Mouse (Mus musculus) forebrain, postnatal 0 days (tissue): ENCODE results near the gene Cep63. TPM values are rescaled to one million over a fixed set of nuclear protein-coding genes. Genes with fewer than 3 reads are reported as not detected.
A peak's percentile ranks its signal among the peaks of the same experiment; 100 is the strongest.

Experiments used
- ATAC-seq: fragments of 200-750 bp; cut with Nextera tagmentation; 2 replicates; pipeline ENCODE4 v1.8.0; 2017; ENCODE audit warnings: mild to moderate bottlenecking, moderate library complexity
- DNase-seq: peaks from one replicate; pipeline ENCODE4 v3.0.0-alpha.2; 2015
- H3K27ac ChIP-seq: fragments of 300-500 bp; sonication (generic); 2 replicates; pipeline ENCODE4 v1.5.1; 2014; ENCODE audit warnings: low read depth, mild to moderate bottlenecking, antibody characterized with exemption, low read length, moderate library complexity, mixed read lengths
- H3K27me3 ChIP-seq: fragments of 300-500 bp; sonication (generic); 2 replicates; pipeline ENCODE4 v1.6.1; 2014; ENCODE audit warnings: mild to moderate bottlenecking, low read length, mixed read lengths; ENCODE audit not compliant: insufficient read depth
- H3K36me3 ChIP-seq: fragments of 300-500 bp; sonication (generic); 2 replicates; pipeline ENCODE4 v1.6.1; 2014; ENCODE audit warnings: mild to moderate bottlenecking, moderate library complexity; ENCODE audit not compliant: insufficient read depth
- H3K4me1 ChIP-seq: fragments of 300-500 bp; sonication (generic); 2 replicates; pipeline ENCODE4 v1.6.1; 2014; ENCODE audit warnings: antibody characterized with exemption; ENCODE audit not compliant: insufficient read depth
- H3K4me2 ChIP-seq: fragments of 300-500 bp; sonication (generic); 2 replicates; pipeline ENCODE4 v1.6.1; 2014; ENCODE audit warnings: low read depth, mild to moderate bottlenecking, moderate library complexity
- H3K4me3 ChIP-seq: fragments of 300-500 bp; sonication (generic); 2 replicates; pipeline ENCODE4 v1.5.1; 2014; ENCODE audit warnings: low read depth, low read length, mixed read lengths
- H3K9ac ChIP-seq: fragments of 300-500 bp; sonication (generic); 2 replicates; pipeline ENCODE4 v1.6.1; 2014; ENCODE audit warnings: mild to moderate bottlenecking
- H3K9me3 ChIP-seq: fragments of 300-500 bp; sonication (generic); 2 replicates; pipeline ENCODE4 v1.6.1; 2016; ENCODE audit warnings: low read length
- CTCF ChIP-seq: sonication (generic); IDR thresholded peaks from 2 replicates; pipeline ENCODE4 v1.5.1; 2016; ENCODE audit warnings: antibody characterized with exemption, control low read depth, low read depth
- WGBS: fragments of 180-500 bp; shearing (Covaris S2); extraction: QIAGEN DNeasy Blood & Tissue Kit; methylation state at CpG from one replicate; pipeline ENCODE4 v1.1.7; 2014; 5-methylcytosine and 5-hydroxymethylcytosine counted together
- polyA plus RNA-seq: library from polyadenylated mRNA; unstranded; fragments of >200 nt; fragmentation: Nextera tagmentation; extraction: Ambion mirVana; gene quantifications from 2 replicates; pipeline ENCODE4 v1.2.1, GENCODE M21; 2015
- total RNA-seq: library from RNA; depleted of rRNA; stranded (reverse); fragments of >200 nt; gene quantifications from 2 replicates; pipeline ENCODE4 v1.2.3, GENCODE M21; 2014

Cep63 gene
- total and polyA plus RNA-seq, 2 experiments from 2014 or later, result 19.5 to 39.3 TPM

GRCm38 (mm10) chr9:102650637-102651036 lies 24.3 kb upstream of the Cep63 start:
- TF ChIP-seq CTCF, result no peak
- 15% methylated on average over 7 of the region's 7 CpGs for WGBS
- H3K4me3 ChIP-seq, result no peak overlapping the region
- peaks cover 13% of the 10 kb centered on the region; the same call in 1 of the 2 replicates for H3K4me1 ChIP-seq
- no peaks in the 10 kb centered on the region for H3K27me3 ChIP-seq
- DNase-seq (no peak), ATAC-seq (peak; percentile 43)
- no peak overlapping the region for H3K27ac ChIP-seq
- no peak overlapping the region for H3K9ac ChIP-seq
- H3K36me3 ChIP-seq, result no peaks in the 10 kb centered on the region
- no peaks in the 10 kb centered on the region for H3K9me3 ChIP-seq
- peak overlapping the region; percentile 21; the same call in 1 of the 2 replicates for H3K4me2 ChIP-seq

GRCm38 (mm10) chr9:102649917-102650527 lies 23.7 kb upstream of the Cep63 start:
- WGBS, result 20% methylated on average over 17 of the region's 17 CpGs
- H3K36me3 ChIP-seq, result no peaks in the 10 kb centered on the region
- H3K27ac ChIP-seq, result no peak overlapping the region
- no peak overlapping the region for H3K4me3 ChIP-seq
- peak; percentile 49 for DNase-seq
- H3K9me3 ChIP-seq, result no peaks in the 10 kb centered on the region
- peak overlapping the region; percentile 21 for H3K4me2 ChIP-seq
- peak; percentile 47 for ATAC-seq
- H3K9ac ChIP-seq, result no peak overlapping the region
- TF ChIP-seq CTCF, result no peak
- peaks cover 13% of the 10 kb centered on the region; the same call in 1 of the 2 replicates for H3K4me1 ChIP-seq
- H3K27me3 ChIP-seq, result no peaks in the 10 kb centered on the region

- H3K4me2 ChIP-seq, result no peak overlapping the region
- ATAC-seq (no peak), DNase-seq (no peak)
- no peak overlapping the region for H3K4me3 ChIP-seq
- no peak for TF ChIP-seq CTCF
- no peaks in the 10 kb centered on the region for H3K27me3 ChIP-seq
- H3K9ac ChIP-seq, result no peak overlapping the region
- peaks cover 29% of the 10 kb centered on the region for H3K4me1 ChIP-seq
- H3K27ac ChIP-seq, result no peak overlapping the region
- H3K9me3 ChIP-seq, result no peaks in the 10 kb centered on the region
- WGBS, result 81% methylated on average over 6 of the region's 6 CpGs
- no peaks in the 10 kb centered on the region for H3K36me3 ChIP-seq
Measured at GRCm38 (mm10) chr9:102647010-102647409, 20.7 kb upstream of the Cep63 start.

- no peak for TF ChIP-seq CTCF
- no peak overlapping the region for H3K9ac ChIP-seq
Measured at GRCm38 (mm10) chr9:102645119-102645695, 18.9 kb upstream of the Cep63 start.

GRCm38 (mm10) chr9:102643486-102644101 lies 17.3 kb upstream of the Cep63 start:
- 7% methylated on average over 10 of the region's 10 CpGs for WGBS
- Histone ChIP-seq H3K4me3 (no peak overlapping the region), H3K27me3 (no peaks in the 10 kb centered on the region), H3K4me2 (peak overlapping the region; percentile 39), H3K36me3 (no peaks in the 10 kb centered on the region), H3K9ac (no peak overlapping the region), H3K9me3 (no peaks in the 10 kb centered on the region), H3K27ac (peak overlapping the region; percentile 67), H3K4me1 (peaks cover 16% of the 10 kb centered on the region)
- ATAC-seq (peak; percentile 96), DNase-seq (peak; percentile 88)
- TF ChIP-seq CTCF, result no peak

More at GRCm38 (mm10) chr9:102645119-102645695, 18.9 kb upstream of the Cep63 start:
- Histone ChIP-seq H3K4me1 (peaks cover 20% of the 10 kb centered on the region), H3K36me3 (no peaks in the 10 kb centered on the region), H3K27me3 (no peaks in the 10 kb centered on the region), H3K27ac (no peak overlapping the region), H3K9me3 (no peaks in the 10 kb centered on the region), H3K4me2 (no peak overlapping the region), H3K4me3 (no peak overlapping the region)
- ATAC-seq, result no peak
- DNase-seq, result no peak
- 77% methylated on average over 3 of the region's 3 CpGs for WGBS

GRCm38 (mm10) chr9:102643071-102643485 lies 16.7 kb upstream of the Cep63 start:
- no peaks in the 10 kb centered on the region for H3K9me3 ChIP-seq
- no peak overlapping the region for H3K4me3 ChIP-seq
- H3K27ac ChIP-seq, result peak overlapping the region; percentile 67
- DNase-seq (no peak), ATAC-seq (no peak)
- H3K4me1 ChIP-seq, result peaks cover 16% of the 10 kb centered on the region
- WGBS, result 47% methylated on average over 8 of the region's 8 CpGs
- no peaks in the 10 kb centered on the region for H3K27me3 ChIP-seq
- peak overlapping the region; percentile 39; the same call in 1 of the 2 replicates for H3K4me2 ChIP-seq
- no peak overlapping the region for H3K9ac ChIP-seq
- no peak for TF ChIP-seq CTCF
- H3K36me3 ChIP-seq, result no peaks in the 10 kb centered on the region

GRCm38 (mm10) chr9:102641531-102641930 lies 15.2 kb upstream of the Cep63 start:
- H3K27ac ChIP-seq, result no peak overlapping the region
- no peak for TF ChIP-seq CTCF

More at GRCm38 (mm10) chr9:102641531-102641930, 15.2 kb upstream of the Cep63 start:
- Histone ChIP-seq H3K4me3 (no peak overlapping the region), H3K4me1 (peaks cover 16% of the 10 kb centered on the region), H3K9me3 (no peaks in the 10 kb centered on the region), H3K9ac (no peak overlapping the region), H3K27me3 (no peaks in the 10 kb centered on the region), H3K36me3 (no peaks in the 10 kb centered on the region), H3K4me2 (no peak overlapping the region)
- ATAC-seq (no peak), DNase-seq (no peak)
- 70% methylated on average over 6 of the region's 6 CpGs for WGBS
